Mouse (Mus musculus) hindbrain, postnatal 0 days (tissue): ENCODE results near the gene Pycr1. TPM values are rescaled to one million over a fixed set of nuclear protein-coding genes. Genes with fewer than 3 reads are reported as not detected.

Experiments used
- ATAC-seq: fragments of 200-750 bp; cut with Nextera tagmentation; 2 replicates; pipeline ENCODE4 v1.8.0; 2017; ENCODE audit warnings: mild to moderate bottlenecking, moderate TSS enrichment, moderate library complexity
- DNase-seq: peaks from one replicate; pipeline ENCODE4 v3.0.0-alpha.2; 2015; ENCODE audit warnings: low spot score
- H3K27ac ChIP-seq: fragments of 300-500 bp; sonication (generic); 2 replicates; pipeline ENCODE4 v1.5.1; 2014; ENCODE audit warnings: mild to moderate bottlenecking
- H3K27me3 ChIP-seq: fragments of 300-500 bp; sonication (generic); 2 replicates; pipeline ENCODE4 v1.6.1; 2014; ENCODE audit warnings: low read length, mixed read lengths; ENCODE audit not compliant: insufficient read depth
- H3K36me3 ChIP-seq: fragments of 300-500 bp; sonication (generic); 2 replicates; pipeline ENCODE4 v1.6.1; 2014; ENCODE audit warnings: low read length, mixed read lengths; ENCODE audit not compliant: insufficient read depth
- H3K4me1 ChIP-seq: fragments of 300-500 bp; sonication (generic); 2 replicates; pipeline ENCODE4 v1.6.1; 2014; ENCODE audit warnings: antibody characterized with exemption, low read length, mixed read lengths; ENCODE audit not compliant: insufficient read depth
- H3K4me2 ChIP-seq: fragments of 300-500 bp; sonication (generic); 2 replicates; pipeline ENCODE4 v1.6.1; 2014; ENCODE audit warnings: low read depth, mild to moderate bottlenecking, low read length, moderate library complexity, mixed read lengths
- H3K4me3 ChIP-seq: fragments of 300-500 bp; sonication (generic); 2 replicates; pipeline ENCODE4 v1.5.1; 2014; ENCODE audit warnings: low read length
- H3K9ac ChIP-seq: fragments of 300-500 bp; sonication (generic); replicated peaks from 2 replicates; pipeline ENCODE4 v1.6.1; 2014; ENCODE audit warnings: mild to moderate bottlenecking, low read length, moderate library complexity, mixed read lengths
- H3K9me3 ChIP-seq: fragments of 300-500 bp; sonication (generic); 2 replicates; pipeline ENCODE4 v1.6.1; 2016; ENCODE audit warnings: low read length, mixed read lengths
- CTCF ChIP-seq: IDR thresholded peaks from 2 replicates; pipeline ENCODE4 v1.5.1; 2016; ENCODE audit warnings: antibody characterized with exemption, control low read depth, low read depth
- WGBS: fragments of 180-500 bp; shearing (Covaris S2); extraction: QIAGEN DNeasy Blood & Tissue Kit; methylation state at CpG from one replicate; pipeline ENCODE4 v1.1.7; 2014; 5-methylcytosine and 5-hydroxymethylcytosine counted together
- polyA plus RNA-seq: library from polyadenylated mRNA; unstranded; fragments of >200 nt; fragmentation: Nextera tagmentation; extraction: Ambion mirVana; gene quantifications from 2 replicates; pipeline ENCODE4 v1.2.1, GENCODE M21; 2015
- total RNA-seq: library from RNA; depleted of rRNA; stranded (reverse); fragments of >200 nt; gene quantifications from 2 replicates; pipeline ENCODE4 v1.2.3, GENCODE M21; 2014

Gene Pycr1
- total and polyA plus RNA-seq, 2 experiments from 2014 or later, result 9.3 to 13.8 TPM

DNA sequence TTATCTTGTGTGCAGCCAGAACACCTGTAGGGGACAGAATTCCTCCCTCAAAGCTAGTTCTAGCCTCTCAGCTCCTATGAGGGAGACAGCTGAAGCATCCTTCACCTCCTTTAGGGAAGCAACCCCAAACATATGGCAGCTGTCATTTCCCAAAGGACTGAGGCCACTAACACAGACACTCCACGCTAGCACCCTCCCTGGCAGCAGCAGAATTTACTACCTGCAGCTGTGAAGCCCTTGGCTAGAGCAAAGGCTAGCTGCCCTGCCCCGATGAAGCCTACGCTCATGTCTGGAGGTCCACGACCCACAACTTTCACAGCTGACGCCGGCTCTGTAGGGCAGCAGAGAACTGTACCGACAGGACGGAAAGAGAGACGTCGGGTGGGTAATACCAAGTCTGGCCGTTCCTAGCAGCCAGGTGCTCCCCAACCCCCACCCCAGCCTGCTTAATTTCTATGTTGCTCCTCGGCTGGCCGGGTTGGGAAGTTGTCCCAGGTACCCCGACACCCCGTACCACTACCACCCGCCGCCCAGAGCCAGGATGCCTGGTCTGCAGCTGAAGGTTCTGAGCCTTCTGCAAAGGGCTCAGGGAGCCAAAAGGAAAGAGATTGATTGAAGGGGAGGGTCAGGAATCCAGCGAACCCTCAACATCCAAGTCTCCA is 499 bp downstream of the Pycr1 start:
- ATAC-seq, result peak; percentile 60
- Histone ChIP-seq H3K27ac (peak overlapping the region; percentile 42; the same call in 1 of the 2 replicates), H3K4me1 (peaks cover 11% of the 10 kb centered on the region; the same call in 1 of the 2 replicates), H3K4me3 (peak overlapping the region; percentile 43), H3K36me3 (no peaks in the 10 kb centered on the region), H3K4me2 (peak overlapping the region; percentile 75), H3K9ac (peak overlapping the region; percentile 52), H3K9me3 (no peaks in the 10 kb centered on the region), H3K27me3 (no peaks in the 10 kb centered on the region)
- WGBS, result 2% methylated on average over 18 of the region's 18 CpGs
- DNase-seq, result no peak
- peak; percentile 13; the same call in 1 of the 2 replicates for TF ChIP-seq CTCF

DNA sequence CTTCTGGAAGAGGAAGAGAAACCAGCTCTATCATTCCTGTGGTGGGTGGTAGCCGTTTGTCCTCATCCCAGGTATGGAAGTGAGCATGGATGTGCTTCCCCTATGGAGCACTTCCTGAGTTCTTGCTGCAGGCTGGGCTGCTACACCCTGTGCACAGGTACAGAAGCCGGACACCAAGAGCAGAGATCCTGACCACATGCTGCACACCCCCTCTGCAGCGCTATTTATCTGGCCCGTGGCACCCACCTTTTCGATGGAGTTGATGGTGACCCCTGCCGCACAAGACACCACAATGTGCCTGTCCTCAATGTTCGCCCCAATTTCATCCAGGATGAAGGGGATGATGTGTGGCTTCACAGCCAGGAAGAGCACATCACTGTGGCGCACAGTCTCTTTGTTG is 1.7 kb downstream of the Pycr1 start:
- ATAC-seq (no peak), DNase-seq (no peak)
- no peaks in the 10 kb centered on the region for H3K36me3 ChIP-seq
- H3K4me2 ChIP-seq, result no peak overlapping the region
- H3K27me3 ChIP-seq, result no peaks in the 10 kb centered on the region
- no peak overlapping the region for H3K4me3 ChIP-seq
- no peak overlapping the region for H3K9ac ChIP-seq
- H3K4me1 ChIP-seq, result peaks cover 7% of the 10 kb centered on the region; the same call in 1 of the 2 replicates
- WGBS, result 89% methylated on average over 8 of the region's 8 CpGs
- H3K9me3 ChIP-seq, result no peaks in the 10 kb centered on the region
- H3K27ac ChIP-seq, result no peak overlapping the region
- TF ChIP-seq CTCF, result no peak

DNA sequence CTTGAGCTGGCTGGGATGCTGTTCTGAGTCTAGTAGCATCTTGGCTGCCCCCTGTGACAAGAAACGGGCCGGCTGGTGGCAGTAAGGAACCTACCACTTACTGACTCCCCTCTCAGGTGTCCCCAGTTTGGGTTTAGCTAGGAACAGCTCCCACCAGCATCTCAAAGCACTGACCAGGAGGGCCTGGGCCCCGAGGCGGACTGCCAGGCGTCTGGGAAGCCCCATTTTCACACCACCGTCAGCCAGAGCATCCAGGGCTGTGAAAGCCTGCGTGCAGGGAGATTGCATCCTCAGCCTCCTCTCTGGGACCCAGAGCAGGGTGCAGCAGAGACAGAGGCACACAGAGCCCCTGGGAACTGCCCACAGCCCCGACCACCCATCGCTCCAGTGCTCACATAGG is 2.3 kb downstream of the Pycr1 start:
- no peak overlapping the region for H3K9ac ChIP-seq

DNA sequence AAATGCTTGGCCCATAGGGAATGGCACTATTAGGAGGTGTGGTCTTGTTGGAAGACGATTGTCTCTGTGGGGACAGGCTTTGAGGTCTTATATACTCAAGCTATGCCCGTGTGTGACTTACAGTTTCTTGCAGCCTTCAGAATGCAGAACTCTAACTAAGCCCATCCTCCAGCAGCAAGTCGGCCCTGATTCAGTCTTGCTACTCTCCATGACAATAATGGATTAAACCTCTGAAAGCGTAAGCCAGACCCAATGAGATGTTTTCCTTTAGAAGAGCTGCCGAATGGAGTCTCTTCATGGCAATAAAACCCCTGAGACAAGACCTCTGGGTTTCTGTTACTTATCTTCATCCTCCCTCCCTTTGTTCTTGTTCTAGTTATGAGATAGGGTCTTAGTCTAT is 8.8 kb downstream of the Pycr1 start:
- no peak overlapping the region for H3K4me2 ChIP-seq
- ATAC-seq, result no peak
- peaks cover 17% of the 10 kb centered on the region for H3K4me1 ChIP-seq
- H3K27ac ChIP-seq, result no peak overlapping the region
- H3K4me3 ChIP-seq, result no peak overlapping the region
- no peak overlapping the region for H3K9ac ChIP-seq
- no peaks in the 10 kb centered on the region for H3K27me3 ChIP-seq
- H3K9me3 ChIP-seq, result no peaks in the 10 kb centered on the region
- 88% methylated on average over 5 of the region's 5 CpGs for WGBS
- DNase-seq, result no peak
- no peaks in the 10 kb centered on the region for H3K36me3 ChIP-seq
- no peak for TF ChIP-seq CTCF

More for the DNA sequence above, 2.3 kb downstream of the Pycr1 start:
- H3K4me3 ChIP-seq, result no peak overlapping the region
- TF ChIP-seq CTCF, result no peak
- no peak overlapping the region for H3K27ac ChIP-seq
- 73% methylated on average over 9 of the region's 9 CpGs for WGBS
- H3K9me3 ChIP-seq, result no peaks in the 10 kb centered on the region
- H3K36me3 ChIP-seq, result no peaks in the 10 kb centered on the region
- no peak overlapping the region for H3K4me2 ChIP-seq
- peaks cover 7% of the 10 kb centered on the region; the same call in 1 of the 2 replicates for H3K4me1 ChIP-seq
- H3K27me3 ChIP-seq, result no peaks in the 10 kb centered on the region
- DNase-seq, result no peak
- no peak for ATAC-seq

- peak; percentile 94 for ATAC-seq
- TF ChIP-seq CTCF, result no peak
- peak within 1 kb of the TSS; percentile 92 for H3K4me3 ChIP-seq
- H3K36me3 ChIP-seq, result no peaks in the 10 kb centered on the region
- H3K4me1 ChIP-seq, result peaks cover 17% of the 10 kb centered on the region
- peak; percentile 98 for DNase-seq
- WGBS, result 12% methylated on average over 58 of the region's 58 CpGs
- H3K9ac ChIP-seq, result peak within 1 kb of the TSS; percentile 88
- no peaks in the 10 kb centered on the region for H3K27me3 ChIP-seq
- peak within 1 kb of the TSS; percentile 88 for H3K27ac ChIP-seq
- H3K4me2 ChIP-seq, result peak within 1 kb of the TSS; percentile 96
- no peaks in the 10 kb centered on the region for H3K9me3 ChIP-seq
These were observed 9.8 kb downstream of the Pycr1 start, which contains the start of gene Mafg for GRCm38 (mm10) chr11:120633520-120634343. Mafg (minus strand) TSS chr11:120633600.

DNA sequence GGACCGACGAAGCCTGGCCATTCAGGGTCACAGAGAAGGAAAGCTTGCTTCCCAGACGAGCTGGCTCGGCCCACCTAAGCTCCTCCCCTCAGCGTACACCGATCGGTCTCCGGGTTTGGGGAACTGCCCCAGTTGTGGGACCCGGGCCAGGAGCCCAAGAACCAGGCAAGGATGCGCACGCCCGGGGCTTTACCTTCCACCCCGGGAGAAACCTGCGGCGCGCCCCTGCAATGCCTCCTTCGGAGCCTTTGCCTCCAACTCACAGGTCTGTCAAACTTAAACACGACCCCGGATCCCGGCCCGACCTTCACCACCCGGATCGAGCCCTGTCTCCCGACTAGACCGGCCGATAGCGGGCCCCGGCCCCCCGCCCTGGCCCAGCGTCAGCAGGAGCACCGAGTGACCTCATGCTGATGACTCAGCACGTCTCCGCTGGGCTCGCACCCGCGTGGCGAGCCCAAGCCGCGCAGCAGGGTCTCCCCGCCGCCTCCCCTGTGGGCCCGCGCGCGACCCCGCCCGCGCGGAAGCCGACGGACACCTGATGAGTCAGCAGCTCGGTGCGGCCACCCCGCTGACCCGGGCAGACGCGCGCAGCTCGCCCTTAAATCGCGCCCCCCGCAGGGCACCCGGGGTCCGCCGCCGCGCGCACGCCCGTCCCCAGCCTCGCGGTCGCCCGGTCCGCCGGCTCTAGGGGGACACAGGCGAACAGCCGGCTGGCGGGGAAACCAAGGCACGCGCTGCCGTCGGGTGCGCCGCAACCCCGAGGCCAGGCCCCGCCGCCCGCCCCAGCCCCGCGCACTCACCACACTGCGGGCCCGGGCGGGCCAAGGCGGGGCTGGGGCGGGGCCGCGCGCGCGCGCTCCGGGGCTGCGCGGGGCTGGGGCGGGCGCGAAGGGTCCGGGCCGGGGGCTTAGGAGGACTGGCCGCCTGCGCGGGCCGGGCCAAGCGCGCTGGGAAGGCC is 10.7 kb downstream of the Pycr1 start:
- H3K9ac ChIP-seq, result peak overlapping the region; percentile 88
- H3K4me2 ChIP-seq, result peak overlapping the region; percentile 96
- no peak for TF ChIP-seq CTCF
- no peaks in the 10 kb centered on the region for H3K9me3 ChIP-seq
- H3K27me3 ChIP-seq, result no peaks in the 10 kb centered on the region
- H3K4me1 ChIP-seq, result peaks cover 17% of the 10 kb centered on the region
- no peaks in the 10 kb centered on the region for H3K36me3 ChIP-seq
- peak; percentile 76 for ATAC-seq
- H3K27ac ChIP-seq, result peak overlapping the region; percentile 88
- H3K4me3 ChIP-seq, result peak overlapping the region; percentile 92
- peak; percentile 68 for DNase-seq
- WGBS, result under 1% methylated on average over 103 of the region's 116 CpGs
